Comparison of ENCODE assay signal across 7 mouse cellular contexts in genomic region chr6:84587471-84588101, GRCm38 (mm10). TPM values are rescaled to one million over a fixed set of nuclear protein-coding genes. Genes with fewer than 3 reads are reported as not detected.
A peak's percentile ranks its signal among the peaks of the same experiment; 100 is the strongest.
DNase-seq lines count a peak whose midpoint lies in the region; ATAC-seq and TF ChIP-seq lines count a peak whose summit lies in the region.

No protein-coding gene starts in this region.

- WGBS in heart, embryonic 10.5 days: under 1% methylated on average over 51 of the region's 51 CpGs
- under 1% methylated on average over 49 of the region's 51 CpGs for WGBS in lung, postnatal 0 days
- 1% methylated on average over 51 of the region's 51 CpGs for WGBS in stomach, embryonic 14.5 days

- TF ChIP-seq EP300 in lung, postnatal 0 days (IDR thresholded peaks at IDR 0.05): no peak

- ATAC-seq in lung, postnatal 0 days: no peak
- ATAC-seq in stomach, embryonic 14.5 days (ENCODE audit: insufficient number of reproducible peaks, insufficient read depth, low FRiP score, low read depth): no peak

- H3K4me2 ChIP-seq in lung, postnatal 0 days (replicated peaks; ENCODE audit: low read depth, low read length): peak overlapping the region; percentile 78
- H3K4me2 ChIP-seq in stomach, embryonic 14.5 days (replicated peaks; ENCODE audit: low read depth, low read length): peak overlapping the region; percentile 92

- peaks cover 94% of the 10 kb centered on the region for H3K27me3 ChIP-seq in heart, embryonic 10.5 days (ENCODE audit: insufficient read depth, poor library complexity, severe bottlenecking)
- H3K27me3 ChIP-seq in lung, postnatal 0 days (replicated peaks; ENCODE audit: insufficient read depth, low read length): peaks cover 39% of the 10 kb centered on the region
- H3K27me3 ChIP-seq in stomach, embryonic 14.5 days (ENCODE audit: control insufficient read depth, insufficient read depth, low read length): peaks cover 23% of the 10 kb centered on the region; the same call in 1 of the 2 replicates

- no peaks in the 10 kb centered on the region for H3K36me3 ChIP-seq in heart, embryonic 10.5 days
- H3K36me3 ChIP-seq in lung, postnatal 0 days (ENCODE audit: insufficient read depth, low read length): no peaks in the 10 kb centered on the region
- H3K36me3 ChIP-seq in stomach, embryonic 14.5 days (ENCODE audit: control insufficient read depth, insufficient read depth, low read length): no peaks in the 10 kb centered on the region

- TF ChIP-seq CTCF in cortical plate, adult 2 months (IDR thresholded peaks at IDR 0.05; ENCODE audit: extremely low read depth, insufficient read depth, low read length): no peak
- TF ChIP-seq CTCF in lung, postnatal 0 days (IDR thresholded peaks at IDR 0.05): no peak; the same call in 1 of the 2 replicates

- H3K4me1 ChIP-seq in cortical plate, adult 2 months (ENCODE audit: control insufficient read depth, insufficient read depth, low read length): 0 out of 2 replicates have a peak, but pooled peaks cover 3% of the 10 kb centered on the region
- peaks cover 61% of the 10 kb centered on the region for H3K4me1 ChIP-seq in heart, embryonic 10.5 days
- H3K4me1 ChIP-seq in lung, postnatal 0 days (ENCODE audit: insufficient read depth, low read depth, low read length): peaks cover 44% of the 10 kb centered on the region
- peaks cover 57% of the 10 kb centered on the region for H3K4me1 ChIP-seq in stomach, embryonic 14.5 days (ENCODE audit: control insufficient read depth, insufficient read depth, low read length)

- H3K4me3 ChIP-seq in cortical plate, adult 2 months (ENCODE audit: insufficient read depth, low read length): peak overlapping the region; percentile 17; the same call in 1 of the 2 replicates
- peak overlapping the region; percentile 64 for H3K4me3 ChIP-seq in heart, embryonic 10.5 days
- peak overlapping the region; percentile 50 for H3K4me3 ChIP-seq in lung, postnatal 0 days (ENCODE audit: low read depth, low read length)
- peak overlapping the region; percentile 50 for H3K4me3 ChIP-seq in stomach, embryonic 14.5 days (ENCODE audit: low read depth, low read length)

- H3K27ac ChIP-seq in cortical plate, adult 2 months (ENCODE audit: insufficient read depth, low read length): no peak overlapping the region
- H3K27ac ChIP-seq in heart, embryonic 10.5 days: peak overlapping the region; percentile 37; the same call in 1 of the 2 replicates
- no peak overlapping the region for H3K27ac ChIP-seq in lung, postnatal 0 days (ENCODE audit: low read length)
- no peak overlapping the region for H3K27ac ChIP-seq in stomach, embryonic 14.5 days (ENCODE audit: low read length)

- H3K9me3 ChIP-seq in heart, embryonic 10.5 days: no peaks in the 10 kb centered on the region
- no peaks in the 10 kb centered on the region for H3K9me3 ChIP-seq in lung, postnatal 0 days (ENCODE audit: low read length)
- H3K9me3 ChIP-seq in stomach, embryonic 14.5 days (ENCODE audit: control insufficient read depth, low read depth, low read length): no peaks in the 10 kb centered on the region

- TF ChIP-seq POLR2A in cortical plate, adult 2 months (IDR thresholded peaks at IDR 0.05; ENCODE audit: extremely low read depth, insufficient read depth, low read length): no peak

- peak; percentile 90 for DNase-seq in NIH3T3 (ENCODE audit: low read depth)
- peak; percentile 80 for DNase-seq in heart, embryonic 10.5 days (ENCODE audit: low spot score)
- DNase-seq in kidney, adult 9 months: peak; percentile 28
- DNase-seq in lung, postnatal 0 days (ENCODE audit: low spot score): peak; percentile 70
- DNase-seq in thymus, postnatal 10 days (ENCODE audit: low spot score in 2 of 2): no peak

- no peak overlapping the region for H3K9ac ChIP-seq in lung, postnatal 0 days (replicated peaks; ENCODE audit: low read depth)
- peak overlapping the region; percentile 25; the same call in 1 of the 2 replicates for H3K9ac ChIP-seq in stomach, embryonic 14.5 days (replicated peaks; ENCODE audit: low read depth, low read length)

RNA-seq across cellular contexts. Expression of gene Cyp26b1, which starts 6.1 kb away (rescaled TPM):
- 1.7 and 1.8 TPM in 2 replicates for polyA plus RNA-seq in cortical plate, adult 2 months (2012; rRNA removed)
- polyA plus RNA-seq in heart, embryonic 10.5 days (2016; fragmentation: Nextera tagmentation; extraction: Ambion mirVana): 2.3 and 2.7 TPM in 2 replicates
- 2.6 and 7.7 TPM in 2 replicates for polyA plus RNA-seq in lung, postnatal 0 days (2015; fragmentation: Nextera tagmentation; extraction: Ambion mirVana)
- 1.1 and 1.2 TPM in 2 replicates for polyA plus RNA-seq in stomach, embryonic 14.5 days (2014; fragmentation: Nextera tagmentation; extraction: Ambion mirVana)

Comparison
In these comparisons a context has a peak if more than half of its experiments do, and no peak if none do; other contexts are left out.
1. DNase-seq: peak in NIH3T3 (single experiment), heart, embryonic 10.5 days (single experiment), kidney, adult 9 months (single experiment) and lung, postnatal 0 days (single experiment); none in thymus, postnatal 10 days (0 of 2).
2. Peak in every context shown above with its lines, with median percentiles within 50 percentile points of each other: H3K4me3 ChIP-seq.